Mouse (Mus musculus) liver, postnatal 0 days (tissue): ENCODE data around the gene Hist1h4c. TPM values are rescaled to one million over a fixed set of nuclear protein-coding genes. Genes with fewer than 3 reads are reported as not detected.
A peak's percentile ranks its signal among the peaks of the same experiment; 100 is the strongest.

Source experiments
- ATAC-seq: fragments of 200-750 bp; cut with Nextera tagmentation; 2 replicates; pipeline ENCODE4 v1.8.0; 2017; ENCODE audit warnings: mild to moderate bottlenecking, moderate library complexity
- DNase-seq: peaks from one replicate; pipeline ENCODE4 v3.0.0-alpha.2; 2016
- H3K27ac ChIP-seq: fragments of 300-500 bp; sonication (generic); 2 replicates; pipeline ENCODE4 v1.5.1; 2014; ENCODE audit warnings: antibody characterized with exemption, moderate library complexity, mild to moderate bottlenecking, low read depth
- H3K27me3 ChIP-seq: fragments of 300-500 bp; sonication (generic); 2 replicates; pipeline ENCODE4 v1.6.1; 2014; ENCODE audit warnings: low read length, control low read depth, mixed read lengths; ENCODE audit not compliant: insufficient read depth
- H3K36me3 ChIP-seq: fragments of 300-500 bp; sonication (generic); replicated peaks from 2 replicates; pipeline ENCODE4 v1.6.1; 2014; ENCODE audit warnings: mild to moderate bottlenecking, control low read depth, low read length, moderate library complexity, mixed read lengths; ENCODE audit not compliant: insufficient read depth
- H3K4me1 ChIP-seq: fragments of 300-500 bp; sonication (generic); 2 replicates; pipeline ENCODE4 v1.6.1; 2014; ENCODE audit warnings: antibody characterized with exemption, mild to moderate bottlenecking, control low read depth; ENCODE audit not compliant: insufficient read depth
- H3K4me2 ChIP-seq: fragments of 300-500 bp; sonication (generic); 2 replicates; pipeline ENCODE4 v1.6.1; 2014; ENCODE audit warnings: low read depth, mild to moderate bottlenecking, low read length, moderate library complexity, mixed read lengths
- H3K4me3 ChIP-seq: fragments of 300-500 bp; sonication (generic); 2 replicates; pipeline ENCODE4 v1.5.1; 2014; ENCODE audit warnings: low read depth, low read length
- H3K9ac ChIP-seq: fragments of 300-500 bp; sonication (generic); replicated peaks from 2 replicates; pipeline ENCODE4 v1.6.1; 2014; ENCODE audit warnings: mild to moderate bottlenecking, moderate library complexity
- H3K9me3 ChIP-seq: fragments of 300-500 bp; sonication (generic); 2 replicates; pipeline ENCODE4 v1.6.1; 2016; ENCODE audit warnings: mild to moderate bottlenecking, control low read depth, low read length, mixed read lengths
- CTCF ChIP-seq: sonication (generic); IDR thresholded peaks from 2 replicates; pipeline ENCODE4 v1.5.1; 2016; ENCODE audit warnings: antibody characterized with exemption, low read depth
- EP300 ChIP-seq: IDR thresholded peaks from 2 replicates; pipeline ENCODE4 v1.6.1; 2016; ENCODE audit warnings: antibody characterized with exemption, low read depth, mild to moderate bottlenecking
- WGBS: fragments of 180-500 bp; shearing (Covaris S2); extraction: QIAGEN DNeasy Blood & Tissue Kit; methylation state at CpG from one replicate; pipeline ENCODE4 v1.1.7; 2014; ENCODE audit not compliant: insufficient replicate concordance; 5-methylcytosine and 5-hydroxymethylcytosine counted together
- polyA plus RNA-seq: library from polyadenylated mRNA; unstranded; fragments of >200 nt; fragmentation: Nextera tagmentation; extraction: Ambion mirVana; gene quantifications from 2 replicates; pipeline ENCODE4 v1.2.1, GENCODE M21; 2015

Hist1h4c gene
- polyA plus RNA-seq, 1 experiment from 2014 or later: 6.2 TPM

DNA sequence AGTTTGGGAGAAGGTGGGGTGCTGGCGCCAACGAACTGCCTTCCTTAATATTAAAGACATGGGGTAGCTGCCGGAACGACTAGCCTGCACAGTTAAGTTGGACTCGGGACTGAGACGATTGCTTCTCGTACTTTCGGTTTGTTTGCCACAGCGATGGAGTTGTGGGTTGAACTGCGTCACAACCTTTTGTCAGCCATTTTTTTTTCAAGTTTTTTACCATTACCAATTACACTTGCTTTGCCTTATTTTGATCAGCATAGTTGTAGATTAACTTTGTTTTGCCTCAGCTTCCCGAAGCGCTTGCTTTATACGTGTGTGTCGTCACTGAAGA, 41.6 kb upstream of the Hist1h4c start:
- Histone ChIP-seq H3K36me3 (no peaks in the 10 kb centered on the region), H3K27ac (peak overlapping the region; percentile 100), H3K27me3 (no peaks in the 10 kb centered on the region), H3K9me3 (no peaks in the 10 kb centered on the region), H3K4me3 (peak overlapping the region; percentile 72), H3K4me1 (peaks cover 5% of the 10 kb centered on the region; the same call in 1 of the 2 replicates), H3K4me2 (peak overlapping the region; percentile 86), H3K9ac (peak overlapping the region; percentile 99)
- TF ChIP-seq CTCF (no peak), EP300 (peak; percentile 12)
- DNase-seq (no peak), ATAC-seq (no peak)
- WGBS: under 1% methylated on average over 14 of the region's 14 CpGs

DNA sequence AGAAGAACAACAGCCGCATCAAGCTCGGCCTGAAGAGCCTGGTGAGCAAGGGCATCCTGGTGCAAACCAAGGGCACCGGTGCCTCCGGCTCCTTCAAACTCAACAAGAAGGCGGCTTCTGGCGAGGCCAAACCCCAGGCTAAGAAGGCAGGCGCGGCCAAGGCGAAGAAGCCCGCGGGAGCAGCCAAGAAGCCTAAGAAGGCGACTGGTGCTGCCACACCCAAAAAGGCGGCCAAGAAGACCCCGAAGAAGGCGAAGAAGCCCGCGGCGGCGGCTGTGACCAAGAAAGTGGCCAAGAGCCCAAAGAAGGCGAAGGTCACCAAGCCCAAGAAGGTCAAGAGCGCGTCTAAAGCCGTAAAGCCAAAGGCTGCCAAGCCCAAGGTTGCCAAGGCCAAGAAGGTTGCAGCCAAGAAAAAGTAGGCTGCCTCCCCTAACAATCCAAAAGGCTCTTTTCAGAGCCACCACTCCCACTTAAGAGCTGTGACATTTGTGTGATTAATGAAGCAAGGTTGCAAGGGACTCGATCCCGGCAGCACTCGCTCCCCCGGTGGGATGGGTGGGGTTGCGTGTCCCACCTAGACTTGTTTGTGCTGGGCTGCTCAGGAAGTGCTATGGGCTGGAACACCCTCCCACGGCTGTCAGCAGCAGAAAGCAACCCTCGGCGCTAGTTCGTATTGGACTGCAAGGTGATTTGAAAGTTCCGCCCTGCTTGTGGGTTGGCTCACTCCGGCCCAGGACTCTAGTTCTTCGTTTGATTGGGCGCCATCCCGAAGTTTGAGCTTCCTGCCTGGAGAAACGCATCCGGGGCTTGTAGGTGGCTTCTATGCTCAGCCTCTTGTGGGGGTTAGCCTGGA, 41.0 kb upstream of the Hist1h4c start:
- H3K4me2 ChIP-seq: peak overlapping the region; percentile 86
- TF ChIP-seq EP300: peak; percentile 48
- TF ChIP-seq CTCF: no peak
- peak overlapping the region; percentile 72 for H3K4me3 ChIP-seq
- peak overlapping the region; percentile 99 for H3K9ac ChIP-seq
- no peaks in the 10 kb centered on the region for H3K9me3 ChIP-seq
- no peaks in the 10 kb centered on the region for H3K36me3 ChIP-seq
- 0% methylated on average over 39 of the region's 39 CpGs for WGBS
- H3K27ac ChIP-seq: peak overlapping the region; percentile 100
- ATAC-seq (peak; percentile 59), DNase-seq (peak; percentile 92)
- no peaks in the 10 kb centered on the region for H3K27me3 ChIP-seq
- peaks cover 5% of the 10 kb centered on the region; the same call in 1 of the 2 replicates for H3K4me1 ChIP-seq

DNA sequence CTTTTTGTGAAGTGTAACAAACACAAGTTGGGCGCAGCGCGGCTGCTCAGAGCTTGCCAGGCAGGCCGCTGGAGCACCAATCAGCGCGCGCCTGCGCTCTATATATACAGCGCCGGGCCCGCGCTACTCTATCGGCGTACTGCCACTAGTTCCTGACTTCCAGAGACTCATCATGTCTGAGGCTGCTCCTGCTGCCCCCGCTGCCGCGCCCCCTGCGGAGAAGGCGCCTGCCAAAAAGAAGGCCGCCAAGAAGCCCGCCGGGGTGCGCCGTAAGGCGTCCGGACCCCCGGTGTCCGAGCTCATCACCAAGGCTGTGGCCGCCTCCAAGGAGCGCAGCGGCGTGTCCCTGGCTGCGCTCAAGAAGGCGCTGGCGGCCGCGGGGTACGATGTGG, 40.4 kb upstream of the Hist1h4c start, which contains the start of gene Hist1h1c:
Gene Hist1h1c (plus strand): TSS at position 132 of the 392 bp plus-strand sequence.
- peaks cover 5% of the 10 kb centered on the region; the same call in 1 of the 2 replicates for H3K4me1 ChIP-seq
- H3K4me2 ChIP-seq: peak within 1 kb of the TSS; percentile 86
- TF ChIP-seq EP300 (no peak), CTCF (peak; percentile 39; the same call in 1 of the 2 replicates)
- peak within 1 kb of the TSS; percentile 72 for H3K4me3 ChIP-seq
- peak; percentile 81 for ATAC-seq
- no peaks in the 10 kb centered on the region for H3K9me3 ChIP-seq
- peak; percentile 96 for DNase-seq
- no peaks in the 10 kb centered on the region for H3K36me3 ChIP-seq
- H3K27ac ChIP-seq: peak within 1 kb of the TSS; percentile 100
- no peaks in the 10 kb centered on the region for H3K27me3 ChIP-seq
- 0% methylated on average over 31 of the region's 38 CpGs for WGBS
- peak within 1 kb of the TSS; percentile 99 for H3K9ac ChIP-seq

DNA sequence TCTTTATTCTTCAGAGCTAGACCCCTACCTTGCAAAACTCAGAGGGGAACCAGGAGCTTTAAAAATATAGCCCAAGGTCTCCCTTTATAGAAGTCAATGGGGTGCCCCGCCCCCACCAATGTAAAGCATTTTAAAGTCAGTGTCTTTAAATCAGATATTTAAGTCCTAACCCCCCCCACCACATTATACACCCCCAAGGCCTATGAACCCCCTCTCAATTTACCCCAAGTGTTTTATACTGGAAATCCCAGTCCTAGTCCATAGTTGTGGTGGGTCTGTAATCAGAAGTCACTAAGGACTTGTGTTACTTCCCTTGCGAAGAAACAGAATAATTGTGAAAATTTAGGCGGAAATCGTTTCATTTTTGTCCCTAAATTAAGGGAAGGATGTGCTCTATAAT, 39.8 kb upstream of the Hist1h4c start:
- Histone ChIP-seq H3K4me2 (peak overlapping the region; percentile 86), H3K4me1 (peaks cover 5% of the 10 kb centered on the region; the same call in 1 of the 2 replicates), H3K27ac (peak overlapping the region; percentile 100), H3K9me3 (no peaks in the 10 kb centered on the region), H3K9ac (peak overlapping the region; percentile 99), H3K27me3 (no peaks in the 10 kb centered on the region), H3K36me3 (no peaks in the 10 kb centered on the region), H3K4me3 (peak overlapping the region; percentile 72)
- 24% methylated on average over 4 of the region's 4 CpGs for WGBS
- no peak for ATAC-seq
- DNase-seq: peak; percentile 47
- no peak for TF ChIP-seq EP300
- no peak for TF ChIP-seq CTCF

DNA sequence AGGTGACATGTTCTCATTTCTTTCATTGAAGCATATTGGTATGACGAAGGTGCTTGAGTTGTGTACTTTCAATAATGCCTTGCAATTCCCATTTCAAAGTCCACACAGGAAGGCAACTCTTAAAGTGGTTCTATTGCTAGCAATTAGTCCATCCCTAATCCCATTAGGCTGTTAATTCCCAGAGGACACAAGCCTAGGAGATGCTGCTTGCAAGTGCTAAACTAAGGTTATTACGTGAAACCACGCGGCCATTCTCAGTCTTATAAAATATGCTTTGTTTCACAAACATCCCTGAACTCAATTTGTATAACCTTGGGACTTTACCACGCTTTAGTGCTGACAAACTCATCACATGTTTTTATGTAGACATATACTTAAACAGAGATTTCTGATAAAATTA, 38.8 kb upstream of the Hist1h4c start:
- Histone ChIP-seq H3K9me3 (no peaks in the 10 kb centered on the region), H3K27ac (no peak overlapping the region), H3K4me3 (no peak overlapping the region), H3K27me3 (no peaks in the 10 kb centered on the region), H3K4me1 (peaks cover 5% of the 10 kb centered on the region; the same call in 1 of the 2 replicates), H3K36me3 (no peaks in the 10 kb centered on the region), H3K9ac (no peak overlapping the region), H3K4me2 (no peak overlapping the region)
- DNase-seq (no peak), ATAC-seq (no peak)
- TF ChIP-seq EP300 (no peak), CTCF (no peak)
- WGBS: 80% methylated on average over 5 of the region's 5 CpGs

DNA sequence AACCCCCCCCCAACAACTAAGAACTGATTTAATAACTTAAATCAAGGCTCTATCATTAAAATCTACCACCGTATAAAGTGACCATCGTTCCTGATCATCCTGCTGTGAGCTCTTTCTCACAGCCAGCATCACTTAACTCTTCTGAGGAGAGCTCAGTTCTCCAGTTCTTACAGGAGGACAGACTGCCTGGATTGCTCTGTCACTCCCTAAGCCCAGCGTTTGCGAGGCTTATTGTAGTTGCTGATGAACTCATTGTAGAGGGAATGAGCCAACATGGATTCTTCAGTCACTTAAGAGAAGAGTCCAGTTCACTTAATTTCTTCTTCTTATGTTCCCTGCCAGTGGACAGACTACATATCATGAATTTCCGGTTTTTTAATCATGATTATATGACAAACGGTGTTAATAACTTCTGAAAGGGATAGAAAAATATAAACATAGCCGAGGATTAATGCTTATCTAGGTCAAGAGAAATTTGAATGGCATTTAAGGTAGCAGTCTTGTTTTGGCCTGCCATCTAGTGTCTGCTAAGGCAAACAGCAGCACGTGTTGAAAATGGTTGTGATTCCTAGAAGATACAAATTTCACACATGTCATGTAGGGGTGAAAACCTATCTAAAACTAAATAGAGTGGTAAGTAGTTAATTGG, 34.0 kb upstream of the Hist1h4c start:
- H3K27me3 ChIP-seq: no peaks in the 10 kb centered on the region
- no peak overlapping the region for H3K4me2 ChIP-seq
- H3K4me1 ChIP-seq: peaks cover 15% of the 10 kb centered on the region
- no peak overlapping the region for H3K9ac ChIP-seq
- no peaks in the 10 kb centered on the region for H3K9me3 ChIP-seq
- WGBS: 22% methylated on average over 8 of the region's 8 CpGs
- H3K4me3 ChIP-seq: no peak overlapping the region
- no peak overlapping the region for H3K27ac ChIP-seq
- TF ChIP-seq EP300 (no peak), CTCF (peak; percentile 94)
- ATAC-seq (no peak), DNase-seq (peak; percentile 16)
- no peaks in the 10 kb centered on the region for H3K36me3 ChIP-seq
